Mouse (Mus musculus) bone marrow macrophage, adult 2 months (primary cell): ENCODE measurements at regions not wholly inside any gene's neighbourhood (a gene's known extent, or its start where the extent isn't known, plus 50 kb on each side); places are given as distances from the start of the nearest gene placed in this dataset.

Source experiments
- H3K27ac ChIP-seq: 2 replicates; pipeline ENCODE4 v1.5.1; 2012; ENCODE audit warnings: low read depth, low read length; ENCODE audit not compliant: insufficient read depth
- H3K4me1 ChIP-seq: 2 replicates; pipeline ENCODE4 v1.6.1; 2012; ENCODE audit warnings: low read length; ENCODE audit not compliant: control insufficient read depth, insufficient read depth
- H3K4me3 ChIP-seq: 2 replicates; pipeline ENCODE4 v1.5.1; 2012; ENCODE audit warnings: mild to moderate bottlenecking, low read length, moderate library complexity; ENCODE audit not compliant: insufficient read depth
- CTCF ChIP-seq: IDR thresholded peaks from 2 replicates; pipeline ENCODE4 v1.5.1; 2012; ENCODE audit warnings: low read depth, mild to moderate bottlenecking, low read length, moderate library complexity
- POLR2A ChIP-seq: IDR thresholded peaks from 2 replicates; pipeline ENCODE4 v1.6.1; 2012; ENCODE audit warnings: mild to moderate bottlenecking, low read depth, low read length, borderline replicate concordance

DNA sequence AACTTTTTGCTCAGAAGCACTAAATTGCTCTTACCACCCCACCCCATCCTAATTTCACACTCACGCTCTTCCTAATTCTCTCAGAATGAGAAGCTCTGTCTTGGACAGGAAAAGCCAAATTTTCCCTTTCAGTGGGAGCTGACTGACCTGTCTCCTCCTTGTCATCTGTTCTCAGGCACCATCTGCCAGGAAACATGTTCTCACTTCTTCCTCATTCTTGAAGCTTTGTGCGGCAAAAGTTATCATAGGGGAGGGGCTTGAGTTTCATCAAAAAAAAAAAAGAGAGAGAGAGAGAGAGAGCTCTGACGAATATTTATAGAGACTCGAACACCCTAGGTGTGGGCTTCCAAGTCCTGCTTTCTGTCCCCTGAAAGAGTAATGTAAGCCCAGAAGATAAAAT is 148.6 kb downstream of the Cyp26b1 start:
- Histone ChIP-seq H3K4me1 (peaks cover 2% of the 10 kb centered on the region; the same call in 1 of the 2 replicates), H3K4me3 (no peak overlapping the region), H3K27ac (no peak overlapping the region)
- TF ChIP-seq POLR2A (no peak), CTCF (no peak)

DNA sequence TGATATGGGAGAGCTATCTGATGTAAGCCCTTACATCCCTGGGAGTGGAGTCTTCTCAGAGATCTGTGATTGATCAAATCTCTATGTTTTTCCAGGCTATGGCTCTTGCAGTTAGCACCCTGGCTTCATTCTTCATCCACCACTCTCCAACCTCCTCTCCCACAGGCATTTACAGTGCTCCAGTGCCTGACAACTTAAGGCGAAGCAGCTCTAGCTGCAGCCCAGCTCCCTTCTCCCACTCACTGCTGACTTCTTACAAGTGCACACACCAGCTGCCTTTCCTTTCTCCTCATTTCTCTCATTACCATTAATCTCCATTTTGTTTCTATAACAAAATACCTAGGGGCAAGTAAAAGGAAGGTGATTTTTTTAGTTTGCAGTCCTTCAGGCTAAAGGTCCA is 151.0 kb downstream of the Cyp26b1 start:
- Histone ChIP-seq H3K4me1 (peaks cover 2% of the 10 kb centered on the region; the same call in 1 of the 2 replicates), H3K4me3 (no peak overlapping the region), H3K27ac (no peak overlapping the region)
- no peak for TF ChIP-seq CTCF

DNA sequence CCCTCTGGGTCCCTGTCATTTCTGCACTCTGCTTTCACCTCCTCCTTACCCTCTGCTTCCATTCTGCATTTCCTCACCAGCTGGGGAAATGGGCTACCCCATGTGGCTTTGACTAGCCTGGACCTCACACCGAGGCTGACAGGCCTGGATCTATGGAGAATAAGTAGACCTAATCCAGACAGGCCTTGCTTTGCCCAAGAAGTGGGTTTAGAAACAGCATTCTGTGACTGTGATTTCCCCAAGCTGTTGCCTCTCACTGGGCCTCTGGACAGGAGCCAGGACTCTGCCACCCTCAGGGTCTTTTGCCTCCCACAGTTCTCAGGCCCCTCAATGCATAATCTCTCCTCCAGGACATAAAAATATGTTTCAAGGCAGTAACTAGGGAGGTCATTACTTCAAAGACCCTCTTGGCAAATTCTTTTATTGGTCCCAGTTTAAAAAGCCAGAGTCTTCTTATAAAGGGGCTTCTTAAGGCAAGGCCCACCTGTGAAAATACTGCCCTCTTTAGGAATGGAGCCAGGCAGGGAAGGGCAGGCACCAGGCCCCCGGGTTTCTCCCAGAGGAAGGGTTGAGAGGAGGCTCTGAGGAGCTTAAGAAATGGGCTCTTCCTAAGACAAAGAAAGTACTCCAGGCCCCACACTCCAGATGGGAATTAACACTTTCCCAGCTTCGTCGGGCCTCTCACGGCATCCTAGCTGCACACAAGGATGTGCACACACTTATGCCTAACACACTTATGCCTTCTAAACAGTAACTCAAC is 151.8 kb downstream of the Cyp26b1 start:
- Histone ChIP-seq H3K4me3 (no peak overlapping the region), H3K4me1 (peaks cover 2% of the 10 kb centered on the region; the same call in 1 of the 2 replicates), H3K27ac (no peak overlapping the region)
- TF ChIP-seq POLR2A (no peak), CTCF (no peak)

DNA sequence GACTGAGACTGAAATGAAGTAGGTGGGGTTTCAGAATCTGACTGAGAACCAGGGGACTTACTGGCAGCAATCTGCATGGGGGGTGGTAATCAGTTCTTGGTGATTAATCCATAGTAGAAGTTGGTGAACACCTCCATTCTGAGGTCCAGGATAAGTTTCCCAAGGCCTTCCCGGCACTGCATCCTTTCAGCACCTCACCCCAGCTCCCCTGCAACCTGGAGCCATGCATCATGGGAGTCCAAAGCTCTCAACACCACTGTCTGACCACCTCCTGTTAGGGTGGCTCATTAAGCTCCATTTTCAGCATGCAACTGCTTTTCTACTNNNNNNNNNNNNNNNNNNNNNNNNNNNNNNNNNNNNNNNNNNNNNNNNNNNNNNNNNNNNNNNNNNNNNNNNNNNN is 157.0 kb downstream of the Cyp26b1 start:
- no peak overlapping the region for H3K27ac ChIP-seq
- no peak for TF ChIP-seq CTCF
- peaks cover 7% of the 10 kb centered on the region; the same call in 1 of the 2 replicates for H3K4me1 ChIP-seq
- no peak overlapping the region for H3K4me3 ChIP-seq

- Histone ChIP-seq H3K27ac (no peak overlapping the region), H3K4me3 (no peak overlapping the region), H3K4me1 (peaks cover 7% of the 10 kb centered on the region; the same call in 1 of the 2 replicates)
- TF ChIP-seq CTCF (no peak), POLR2A (no peak)
Observed at GRCm38 (mm10) chr6:84434532-84434931, 159.2 kb downstream of the Cyp26b1 start.

GRCm38 (mm10) chr6:84431622-84431955 is 162.1 kb downstream of the Cyp26b1 start:
- no peak overlapping the region for H3K27ac ChIP-seq
- H3K4me1 ChIP-seq = peaks cover 11% of the 10 kb centered on the region; the same call in 1 of the 2 replicates
- TF ChIP-seq CTCF (no peak), POLR2A (no peak)
- H3K4me3 ChIP-seq = no peak overlapping the region

GRCm38 (mm10) chr6:84430925-84431621 is 162.6 kb downstream of the Cyp26b1 start:
- no peak for TF ChIP-seq CTCF
- TF ChIP-seq POLR2A = no peak
- Histone ChIP-seq H3K4me1 (peaks cover 11% of the 10 kb centered on the region; the same call in 1 of the 2 replicates), H3K4me3 (no peak overlapping the region), H3K27ac (no peak overlapping the region)

DNA sequence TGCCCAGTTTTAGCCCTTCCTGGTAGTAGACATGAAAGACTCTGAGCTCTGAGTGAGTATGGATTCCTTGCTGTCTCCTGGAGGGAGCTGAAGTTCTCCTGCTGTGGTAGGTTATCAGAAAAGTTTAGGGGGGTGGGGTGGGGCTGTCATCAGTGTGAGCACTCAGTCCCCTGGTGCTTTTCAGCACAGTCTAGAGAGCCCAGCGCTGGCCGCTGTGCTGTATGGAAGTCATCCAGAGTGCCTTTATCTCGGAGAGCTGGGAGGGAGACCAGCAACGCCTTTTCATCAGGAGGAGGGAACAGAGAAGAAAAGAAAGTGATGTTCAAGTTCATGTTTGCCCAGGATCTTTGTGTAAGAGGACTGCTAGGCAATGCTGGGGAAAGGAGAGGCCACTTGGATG is 163.6 kb downstream of the Cyp26b1 start:
- no peak for TF ChIP-seq POLR2A
- no peak for TF ChIP-seq CTCF
- H3K4me3 ChIP-seq = no peak overlapping the region
- no peak overlapping the region for H3K27ac ChIP-seq
- H3K4me1 ChIP-seq = peaks cover 11% of the 10 kb centered on the region; the same call in 1 of the 2 replicates

- Histone ChIP-seq H3K4me3 (no peak overlapping the region), H3K27ac (no peak overlapping the region), H3K4me1 (peaks cover 4% of the 10 kb centered on the region; the same call in 1 of the 2 replicates)
- TF ChIP-seq CTCF (no peak), POLR2A (no peak)
Observed at GRCm38 (mm10) chr6:84429247-84429646, 164.5 kb downstream of the Cyp26b1 start.

DNA sequence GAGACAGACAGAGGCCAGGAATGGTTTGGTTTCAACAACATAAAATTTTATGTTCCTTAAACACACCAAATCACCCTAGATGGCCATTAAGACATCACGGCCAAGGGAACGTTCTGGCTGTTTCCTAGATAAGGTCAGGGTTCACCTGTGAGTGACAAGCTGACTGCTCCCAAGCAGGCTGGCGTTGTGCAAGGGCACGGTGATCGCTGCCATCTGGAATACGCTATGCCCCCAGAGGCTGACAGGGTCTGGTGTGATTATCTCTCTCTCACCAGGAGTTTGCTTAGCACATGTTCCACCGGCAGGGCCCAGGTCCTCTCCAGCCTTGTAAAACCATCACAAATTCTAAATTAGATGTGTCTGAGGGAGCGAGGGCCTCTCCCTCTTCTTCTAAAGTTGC is 167.0 kb downstream of the Cyp26b1 start:
- Histone ChIP-seq H3K4me3 (no peak overlapping the region), H3K27ac (no peak overlapping the region), H3K4me1 (peaks cover 4% of the 10 kb centered on the region; the same call in 1 of the 2 replicates)
- TF ChIP-seq POLR2A = no peak
- TF ChIP-seq CTCF = no peak
